In genomic region chr13:30136243-30136922, GRCm38 (mm10) we compare ENCODE assay signal across 8 mouse cellular contexts. TPM values are rescaled to one million over a fixed set of nuclear protein-coding genes. Genes with fewer than 3 reads are reported as not detected.
A peak's percentile ranks its signal among the peaks of the same experiment; 100 is the strongest.
DNase-seq lines count a peak whose midpoint lies in the region; ATAC-seq and TF ChIP-seq lines count a peak whose summit lies in the region.

Gene Mboat1, plus strand, starts transcription at chr13:30136489.

- peak within 1 kb of the TSS; percentile 66 for H3K4me3 ChIP-seq in left cerebral cortex, adult 2 months
- peak within 1 kb of the TSS; percentile 55 for H3K4me3 ChIP-seq in macrophage (ENCODE audit: inconsistent target)

- intact Hi-C loops in gastrocnemius, postnatal 14 days (cut with DNase I; ENCODE audit: low total_unique reads): no loop called here
- intact Hi-C loops in left cerebral cortex, adult 2 months (cut with DNase I): loop anchor here (5.0 kb wide), 1 partner anchor 46 kb away; no protein-coding TSS in a partner anchor

- no peak; the same call in none of the 2 replicates for TF ChIP-seq CTCF in left cerebral cortex, adult 2 months (IDR thresholded peaks at IDR 0.05)

- H3K79me2 ChIP-seq in macrophage (ENCODE audit: inconsistent target): no peaks in the 10 kb centered on the region

- H3K27ac ChIP-seq in left cerebral cortex, adult 2 months: no peak within 1 kb of the TSS
- no peak within 1 kb of the TSS for H3K27ac ChIP-seq in macrophage

- H3K36me3 ChIP-seq in macrophage (ENCODE audit: inconsistent target): no peaks in the 10 kb centered on the region

- peak; percentile 68 for DNase-seq in ZHBTc4 (ENCODE audit: low read depth, low spot score)
- DNase-seq in gastrocnemius, postnatal 14 days: peak; percentile 84
- peak; percentile 81 for DNase-seq in induced T-regulatory cell, adult 2 months (ENCODE audit: low read depth)
- DNase-seq in left cerebral cortex, adult 2 months (ENCODE audit: extremely low spot score in 1 of 2, low spot score in 2 of 2): peak; percentile 52 to 59
- DNase-seq in retina, postnatal 7 days (ENCODE audit: low read depth, low spot score): peak; percentile 41
- DNase-seq in urinary bladder, adult 18-20 months (ENCODE audit: low spot score in 2 of 2): peak; percentile 84 to 87

- peak; percentile 89 for ATAC-seq in common myeloid progenitor, adult 5-6 weeks (replicated peaks; ENCODE audit: low read depth, poor library complexity, severe bottlenecking)

- under 1% methylated on average over 54 of the region's 55 CpGs for WGBS in macrophage (ENCODE audit: missing documents)

RNA-seq across cellular contexts. Expression of gene Mboat1, which starts in this region (rescaled TPM):
- total RNA-seq in common myeloid progenitor, adult 5-6 weeks (2017): 6.1 and 9.5 TPM in 2 replicates
- total RNA-seq in gastrocnemius, postnatal 14 days (2021): 1 to 10 TPM; 2.9 to 5.3 TPM
- under 1 TPM; 0.75 to 0.91 TPM for total RNA-seq in left cerebral cortex, adult 2 months (2021)
- total RNA-seq in macrophage (2018; cell fraction: chromatin; rRNA removed): 1 to 10 TPM in 9 of 26 experiments, under 1 TPM in 3, not detected in 14; 0.55 to 3.1 (median 1.4) TPM
- 1 to 10 TPM in 8 of 26 experiments, under 1 TPM in 18; 0.18 to 1.6 (median 0.64) TPM for total RNA-seq in macrophage (2018; cell fraction: cytosol; rRNA removed)
- total RNA-seq in macrophage (2018; cell fraction: nucleus; rRNA removed): 1 to 10 TPM in 8 of 26 experiments, under 1 TPM in 15, not detected in 3; 0.28 to 8.5 (median 0.84) TPM
- polyA plus RNA-seq in macrophage (2018): 1.3 to 6.3 TPM (median 1.4 TPM) in 3 replicates

Comparison
In these comparisons a context has a peak if more than half of its experiments do, and no peak if none do; other contexts are left out.
1. Peak in DNase-seq and H3K4me3 ChIP-seq in left cerebral cortex, adult 2 months; RNA of the gene not detected or under 1 TPM.